Mouse (Mus musculus): ENCODE data around the gene Pank1. TPM values are rescaled to one million over a fixed set of nuclear protein-coding genes. Genes with fewer than 3 reads are reported as not detected.

Pank1 gene
- polyA plus RNA-seq, 1 experiment from 2014 or later = 14.8 TPM

GRCm38 (mm10) chr19:34886324-34886723 is 7.1 kb upstream of the Pank1 start:
- H3K4me1 ChIP-seq (ENCODE audit: control insufficient read depth, insufficient read depth, low read length) = no peaks in the 10 kb centered on the region
- WGBS = 85% methylated on average over 4 of the region's 4 CpGs
- no peak overlapping the region for H3K4me3 ChIP-seq (ENCODE audit: low read length)
- no peak overlapping the region for H3K27ac ChIP-seq (ENCODE audit: low read length)
- no peaks in the 10 kb centered on the region for H3K36me3 ChIP-seq (ENCODE audit: control insufficient read depth, insufficient read depth)
- no peak for ATAC-seq (replicated peaks; ENCODE audit: extremely low read depth, insufficient read depth, low FRiP score)
- H3K9ac ChIP-seq (ENCODE audit: low read length) = no peak overlapping the region
- H3K9me3 ChIP-seq (replicated peaks; ENCODE audit: control insufficient read depth, low read length) = no peaks in the 10 kb centered on the region
- no peaks in the 10 kb centered on the region for H3K27me3 ChIP-seq (ENCODE audit: control insufficient read depth, insufficient read depth, low read length)
- no peak overlapping the region for H3K4me2 ChIP-seq (ENCODE audit: low read depth, low read length)

GRCm38 (mm10) chr19:34883526-34884224 is 4.4 kb upstream of the Pank1 start:
- Histone ChIP-seq H3K36me3 (ENCODE audit: control insufficient read depth, insufficient read depth) (no peaks in the 10 kb centered on the region), H3K9me3 (replicated peaks; ENCODE audit: control insufficient read depth, low read length) (no peaks in the 10 kb centered on the region), H3K9ac (ENCODE audit: low read length) (no peak overlapping the region), H3K27me3 (ENCODE audit: control insufficient read depth, insufficient read depth, low read length) (no peaks in the 10 kb centered on the region), H3K4me3 (ENCODE audit: low read length) (no peak overlapping the region), H3K4me1 (ENCODE audit: control insufficient read depth, insufficient read depth, low read length) (peaks cover 16% of the 10 kb centered on the region), H3K4me2 (ENCODE audit: low read depth, low read length) (no peak overlapping the region), H3K27ac (ENCODE audit: low read length) (no peak overlapping the region)
- no peak for ATAC-seq (replicated peaks; ENCODE audit: extremely low read depth, insufficient read depth, low FRiP score)
- 72% methylated on average over 3 of the region's 3 CpGs for WGBS

GRCm38 (mm10) chr19:34882443-34882842 is 3.2 kb upstream of the Pank1 start:
- Histone ChIP-seq H3K4me2 (ENCODE audit: low read depth, low read length) (no peak overlapping the region), H3K9me3 (replicated peaks; ENCODE audit: control insufficient read depth, low read length) (no peaks in the 10 kb centered on the region), H3K27me3 (ENCODE audit: control insufficient read depth, insufficient read depth, low read length) (no peaks in the 10 kb centered on the region), H3K36me3 (ENCODE audit: control insufficient read depth, insufficient read depth) (no peaks in the 10 kb centered on the region), H3K4me1 (ENCODE audit: control insufficient read depth, insufficient read depth, low read length) (peaks cover 16% of the 10 kb centered on the region), H3K4me3 (ENCODE audit: low read length) (no peak overlapping the region), H3K27ac (ENCODE audit: low read length) (no peak overlapping the region), H3K9ac (ENCODE audit: low read length) (no peak overlapping the region)
- WGBS = 79% methylated on average over 2 of the region's 2 CpGs
- no peak for ATAC-seq (replicated peaks; ENCODE audit: extremely low read depth, insufficient read depth, low FRiP score)

- Histone ChIP-seq H3K4me1 (ENCODE audit: control insufficient read depth, insufficient read depth, low read length) (peaks cover 20% of the 10 kb centered on the region), H3K4me3 (ENCODE audit: low read length) (no peak overlapping the region), H3K9me3 (replicated peaks; ENCODE audit: control insufficient read depth, low read length) (no peaks in the 10 kb centered on the region), H3K36me3 (ENCODE audit: control insufficient read depth, insufficient read depth) (no peaks in the 10 kb centered on the region), H3K27ac (ENCODE audit: low read length) (no peak overlapping the region), H3K9ac (ENCODE audit: low read length) (no peak overlapping the region), H3K27me3 (ENCODE audit: control insufficient read depth, insufficient read depth, low read length) (no peaks in the 10 kb centered on the region), H3K4me2 (ENCODE audit: low read depth, low read length) (no peak overlapping the region)
- no peak for ATAC-seq (replicated peaks; ENCODE audit: extremely low read depth, insufficient read depth, low FRiP score)
- WGBS = 68% methylated on average over 5 of the region's 5 CpGs
Observed at GRCm38 (mm10) chr19:34881160-34881559, 1.9 kb upstream of the Pank1 start.

- WGBS = 17% methylated on average over 6 of the region's 6 CpGs
- ATAC-seq (replicated peaks; ENCODE audit: extremely low read depth, insufficient read depth, low FRiP score) = no peak
Observed at GRCm38 (mm10) chr19:34879624-34880023, 369 bp upstream of the Pank1 start.

DNA sequence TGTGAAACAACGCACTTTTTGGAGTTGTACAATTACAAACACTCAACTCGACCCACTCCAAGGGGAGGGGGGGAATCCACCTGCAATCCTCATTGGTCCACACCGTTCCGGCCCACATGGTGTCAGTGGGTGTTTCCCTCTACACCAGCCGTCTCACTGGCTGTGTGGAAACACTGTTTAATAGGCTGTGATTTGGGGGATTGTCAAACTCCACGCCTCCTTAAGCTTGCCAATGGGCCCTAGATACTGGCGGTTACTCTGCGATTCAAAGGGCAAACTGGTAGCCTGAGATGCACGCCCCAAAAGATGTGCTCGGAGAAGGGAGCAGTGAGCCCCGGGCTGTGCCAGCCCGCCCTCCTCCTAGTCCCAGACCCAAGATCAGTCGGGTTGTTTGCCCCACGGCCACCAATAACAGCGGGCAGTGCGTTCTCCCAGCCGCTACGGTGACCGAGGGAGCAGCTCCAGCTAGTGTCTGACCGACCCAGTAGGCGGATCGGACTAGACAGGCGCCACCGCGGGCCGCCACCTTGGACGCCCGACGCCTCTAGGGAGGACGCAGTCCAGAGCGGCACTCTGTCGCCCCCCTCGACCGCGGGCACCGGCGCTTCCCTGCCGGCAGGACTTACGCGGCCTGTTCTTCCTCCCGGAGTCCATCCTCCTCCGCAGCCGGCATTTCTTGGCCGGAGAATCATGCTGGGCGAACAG is 1.2 kb downstream of the Pank1 start:
- Histone ChIP-seq H3K4me3 (ENCODE audit: low read length) (peak overlapping the region; percentile 97), H3K9me3 (replicated peaks; ENCODE audit: control insufficient read depth, low read length) (no peaks in the 10 kb centered on the region), H3K27ac (ENCODE audit: low read length) (peak overlapping the region; percentile 99), H3K36me3 (ENCODE audit: control insufficient read depth, insufficient read depth) (no peaks in the 10 kb centered on the region), H3K4me2 (ENCODE audit: low read depth, low read length) (peak overlapping the region; percentile 82), H3K27me3 (ENCODE audit: control insufficient read depth, insufficient read depth, low read length) (no peaks in the 10 kb centered on the region), H3K4me1 (ENCODE audit: control insufficient read depth, insufficient read depth, low read length) (peaks cover 20% of the 10 kb centered on the region), H3K9ac (ENCODE audit: low read length) (peak overlapping the region; percentile 99)
- ATAC-seq (replicated peaks; ENCODE audit: extremely low read depth, insufficient read depth, low FRiP score) = peak; percentile 91
- under 1% methylated on average over 42 of the region's 45 CpGs for WGBS

More at GRCm38 (mm10) chr19:34879624-34880023, 369 bp upstream of the Pank1 start:
- peak overlapping the region; percentile 99 for H3K9ac ChIP-seq (ENCODE audit: low read length)
- H3K4me2 ChIP-seq (ENCODE audit: low read depth, low read length) = peak overlapping the region; percentile 82
- H3K9me3 ChIP-seq (replicated peaks; ENCODE audit: control insufficient read depth, low read length) = no peaks in the 10 kb centered on the region
- peak overlapping the region; percentile 99 for H3K27ac ChIP-seq (ENCODE audit: low read length)
- no peaks in the 10 kb centered on the region for H3K27me3 ChIP-seq (ENCODE audit: control insufficient read depth, insufficient read depth, low read length)
- no peaks in the 10 kb centered on the region for H3K36me3 ChIP-seq (ENCODE audit: control insufficient read depth, insufficient read depth)
- peak overlapping the region; percentile 97 for H3K4me3 ChIP-seq (ENCODE audit: low read length)
- H3K4me1 ChIP-seq (ENCODE audit: control insufficient read depth, insufficient read depth, low read length) = peaks cover 20% of the 10 kb centered on the region

- H3K4me2 ChIP-seq (ENCODE audit: low read depth, low read length) = peak overlapping the region; percentile 82
- H3K4me3 ChIP-seq (ENCODE audit: low read length) = peak overlapping the region; percentile 97
- no peaks in the 10 kb centered on the region for H3K36me3 ChIP-seq (ENCODE audit: control insufficient read depth, insufficient read depth)
- H3K9me3 ChIP-seq (replicated peaks; ENCODE audit: control insufficient read depth, low read length) = no peaks in the 10 kb centered on the region
- no peak overlapping the region; the same call in 1 of the 2 replicates for H3K9ac ChIP-seq (ENCODE audit: low read length)
- H3K27ac ChIP-seq (ENCODE audit: low read length) = no peak overlapping the region
- ATAC-seq (replicated peaks; ENCODE audit: extremely low read depth, insufficient read depth, low FRiP score) = no peak
- H3K4me1 ChIP-seq (ENCODE audit: control insufficient read depth, insufficient read depth, low read length) = peaks cover 20% of the 10 kb centered on the region
- 51% methylated on average over 7 of the region's 7 CpGs for WGBS
- H3K27me3 ChIP-seq (ENCODE audit: control insufficient read depth, insufficient read depth, low read length) = no peaks in the 10 kb centered on the region
Observed at GRCm38 (mm10) chr19:34876676-34877075, 2.6 kb downstream of the Pank1 start.

GRCm38 (mm10) chr19:34869375-34869774 is 9.9 kb downstream of the Pank1 start:
- Histone ChIP-seq H3K36me3 (ENCODE audit: control insufficient read depth, insufficient read depth) (no peaks in the 10 kb centered on the region), H3K27me3 (ENCODE audit: control insufficient read depth, insufficient read depth, low read length) (no peaks in the 10 kb centered on the region), H3K4me2 (ENCODE audit: low read depth, low read length) (no peak overlapping the region), H3K4me1 (ENCODE audit: control insufficient read depth, insufficient read depth, low read length) (peaks cover 11% of the 10 kb centered on the region; the same call in 1 of the 2 replicates), H3K4me3 (ENCODE audit: low read length) (no peak overlapping the region), H3K27ac (ENCODE audit: low read length) (no peak overlapping the region), H3K9ac (ENCODE audit: low read length) (no peak overlapping the region), H3K9me3 (replicated peaks; ENCODE audit: control insufficient read depth, low read length) (no peaks in the 10 kb centered on the region)
- ATAC-seq (replicated peaks; ENCODE audit: extremely low read depth, insufficient read depth, low FRiP score) = no peak
- 57% methylated on average over 3 of the region's 3 CpGs for WGBS

DNA sequence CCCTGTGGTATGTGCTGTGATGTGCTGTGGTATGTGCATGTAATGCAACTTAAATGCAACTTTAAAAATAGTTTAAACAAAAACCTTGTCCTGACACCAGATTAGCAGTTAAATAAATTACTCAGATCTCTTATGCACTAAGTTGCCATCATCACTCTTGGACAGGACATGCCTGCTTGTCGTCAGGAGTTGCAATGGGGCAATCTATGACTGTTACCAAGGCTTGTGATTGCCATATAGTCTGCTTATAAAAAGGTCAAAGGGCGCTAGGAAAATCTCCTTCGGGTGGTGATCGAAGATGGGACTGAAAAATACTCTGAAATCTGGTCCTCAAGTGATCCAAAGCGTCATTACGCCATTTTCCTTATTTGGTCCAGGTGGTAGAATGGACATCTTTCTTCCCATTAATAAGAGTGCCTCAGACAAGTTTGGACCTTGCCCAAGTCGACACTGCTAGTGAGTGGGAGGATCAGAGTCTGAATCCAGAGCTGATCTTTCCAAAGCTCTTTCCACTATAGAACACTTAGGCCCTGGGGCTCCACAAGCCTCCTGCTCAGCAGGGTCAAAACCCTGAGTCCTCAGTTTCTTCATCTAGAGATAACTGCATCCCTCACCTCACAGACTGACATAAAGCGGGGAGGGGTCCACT is 11.0 kb downstream of the Pank1 start:
- H3K36me3 ChIP-seq (ENCODE audit: control insufficient read depth, insufficient read depth) = no peaks in the 10 kb centered on the region
- no peak overlapping the region for H3K4me3 ChIP-seq (ENCODE audit: low read length)
- H3K27ac ChIP-seq (ENCODE audit: low read length) = no peak overlapping the region
- H3K9ac ChIP-seq (ENCODE audit: low read length) = no peak overlapping the region
- H3K4me2 ChIP-seq (ENCODE audit: low read depth, low read length) = no peak overlapping the region
- no peaks in the 10 kb centered on the region for H3K27me3 ChIP-seq (ENCODE audit: control insufficient read depth, insufficient read depth, low read length)
- no peaks in the 10 kb centered on the region for H3K9me3 ChIP-seq (replicated peaks; ENCODE audit: control insufficient read depth, low read length)
- H3K4me1 ChIP-seq (ENCODE audit: control insufficient read depth, insufficient read depth, low read length) = peaks cover 11% of the 10 kb centered on the region; the same call in 1 of the 2 replicates
- 83% methylated on average over 8 of the region's 8 CpGs for WGBS
- ATAC-seq (replicated peaks; ENCODE audit: extremely low read depth, insufficient read depth, low FRiP score) = no peak

Measured in heart, embryonic 16.5 days (tissue).